Mouse (Mus musculus) layer of hippocampus, adult 8-10 months (tissue): ENCODE data around the gene Flywch2. TPM values are rescaled to one million over a fixed set of nuclear protein-coding genes. Genes with fewer than 3 reads are reported as not detected.
"Not testable (repeated sequence)": the region's sequence is repeated elsewhere in the genome, so short reads cannot be mapped to it uniquely, and the experiment has no call there.

Experiments
- DNase-seq, 2 experiments: peaks; one replicate each; pipeline ENCODE4 v3.0.0; 2022; ENCODE audit warnings: low spot score in 2 of 2
- total RNA-seq, 4 experiments: library from RNA; stranded (reverse); gene quantifications; 2 replicates each; pipeline ENCODE4 v1.2.4; 2022

The Flywch2 gene
- total RNA-seq, 4 experiments from 2014 or later, result 8.1 to 11.7 (median 10.1) TPM

GRCm38 (mm10) chr17:23790269-23791078 lies 4.6 kb upstream of the Flywch2 start, which contains the start of gene Srrm2:
Gene Srrm2 (plus strand): TSS chr17:23790532.
- DNase-seq, result peak in 1 of 2 experiments; percentile 52

- no peak for DNase-seq
These were observed 3.9 kb upstream of the Flywch2 start for GRCm38 (mm10) chr17:23789749-23790268.

GRCm38 (mm10) chr17:23788973-23789372 lies 3.1 kb upstream of the Flywch2 start:
- DNase-seq, result no peak

- DNase-seq, result no peak
These were observed 640 bp upstream of the Flywch2 start for GRCm38 (mm10) chr17:23786510-23786931.

GRCm38 (mm10) chr17:23783352-23783751 lies 2.5 kb downstream of the Flywch2 start:
- no peak for DNase-seq

GRCm38 (mm10) chr17:23778447-23778846 lies 7.4 kb downstream of the Flywch2 start:
- DNase-seq, result no peak

- DNase-seq, result no peak
These were observed 8.7 kb downstream of the Flywch2 start for GRCm38 (mm10) chr17:23777141-23777540.

- no peak for DNase-seq
These were observed 9.7 kb downstream of the Flywch2 start for GRCm38 (mm10) chr17:23776216-23776615.

GRCm38 (mm10) chr17:23774090-23774489 lies 11.8 kb downstream of the Flywch2 start:
- peak; percentile 67 to 81 for DNase-seq

- DNase-seq, result no peak
These were observed 12.2 kb downstream of the Flywch2 start for GRCm38 (mm10) chr17:23773676-23774075.

GRCm38 (mm10) chr17:23772219-23772556 lies 13.7 kb downstream of the Flywch2 start:
- not testable (repeated sequence) for DNase-seq

GRCm38 (mm10) chr17:23771284-23772218 lies 14.3 kb downstream of the Flywch2 start, which contains the start of gene Flywch1:
Gene Flywch1 (minus strand): TSS chr17:23771602.
- DNase-seq, result peak; percentile 99

GRCm38 (mm10) chr17:23770896-23771283 lies 15.0 kb downstream of the Flywch2 start:
- DNase-seq, result no peak

GRCm38 (mm10) chr17:23770493-23770892 lies 15.4 kb downstream of the Flywch2 start:
- no peak for DNase-seq

- DNase-seq, result no peak
These were observed 22.9 kb downstream of the Flywch2 start for GRCm38 (mm10) chr17:23762976-23763375.

GRCm38 (mm10) chr17:23761155-23761554 lies 24.7 kb downstream of the Flywch2 start:
- no peak for DNase-seq

- DNase-seq, result no peak
These were observed 25.6 kb downstream of the Flywch2 start for GRCm38 (mm10) chr17:23760231-23760630.

GRCm38 (mm10) chr17:23758801-23759200 lies 27.1 kb downstream of the Flywch2 start:
- DNase-seq, result no peak

- DNase-seq, result no peak
These were observed 28.3 kb downstream of the Flywch2 start for GRCm38 (mm10) chr17:23757581-23757980.

- no peak for DNase-seq
These were observed 30.2 kb downstream of the Flywch2 start for GRCm38 (mm10) chr17:23755689-23756088.

- DNase-seq, result no peak
These were observed 36.3 kb downstream of the Flywch2 start for GRCm38 (mm10) chr17:23749400-23750191.
